Comparison of ENCODE assay signal across 18 mouse cellular contexts in genomic region chr11:102778597-102778996, GRCm38 (mm10). TPM values are rescaled to one million over a fixed set of nuclear protein-coding genes. Genes with fewer than 3 reads are reported as not detected.
A peak's percentile ranks its signal among the peaks of the same experiment; 100 is the strongest.
DNase-seq lines count a peak whose midpoint lies in the region; ATAC-seq and TF ChIP-seq lines count a peak whose summit lies in the region.
"Had no signal": no experiment of that assay in that cellular context is flagged by ENCODE, and none has a peak within 500 bp of the region (broad histone marks: within the 10 kb centered on the region; RNA-seq: fewer than 3 reads in every experiment).

No protein-coding gene starts in this region.

- ATAC-seq in heart, embryonic 14.5 days (ENCODE audit: insufficient number of reproducible peaks, insufficient read depth, low FRiP score, low read depth), result no peak
- ATAC-seq in limb, embryonic 14.5 days (ENCODE audit: low FRiP score, low read depth), result no peak
- ATAC-seq: hindbrain, postnatal 0 days had no signal

- H3K9me3 ChIP-seq in heart, embryonic 14.5 days (ENCODE audit: control insufficient read depth, low read length), result no peaks in the 10 kb centered on the region
- H3K9me3 ChIP-seq in limb, embryonic 14.5 days (ENCODE audit: control insufficient read depth, low read length), result no peaks in the 10 kb centered on the region
- H3K9me3 ChIP-seq: lung, embryonic 15.5 days had no signal

- no peak for TF ChIP-seq POLR2A in limb, embryonic 14.5 days (IDR thresholded peaks at IDR 0.05; ENCODE audit: borderline replicate concordance, extremely low read depth, insufficient read depth, insufficient read length)

- TF ChIP-seq CTCF in left cerebral cortex, adult 2 months (IDR thresholded peaks at IDR 0.05), result no peak

- H3K27me3 ChIP-seq in heart, embryonic 14.5 days (ENCODE audit: control insufficient read depth, insufficient read depth, low read length), result no peaks in the 10 kb centered on the region
- H3K27me3 ChIP-seq in limb, embryonic 14.5 days (ENCODE audit: control insufficient read depth, insufficient read depth, low read length), result no peaks in the 10 kb centered on the region
- H3K27me3 ChIP-seq: lung, embryonic 15.5 days had no signal

- peaks cover 8% of the 10 kb centered on the region; the same call in 1 of the 2 replicates for H3K36me3 ChIP-seq in heart, embryonic 14.5 days (ENCODE audit: control insufficient read depth, insufficient read depth, low read length)
- peaks cover 7% of the 10 kb centered on the region; the same call in 1 of the 2 replicates for H3K36me3 ChIP-seq in limb, embryonic 14.5 days (ENCODE audit: control insufficient read depth, insufficient read depth, low read length)
- H3K36me3 ChIP-seq: lung, embryonic 15.5 days had no signal

- DNase-seq in cerebellum, postnatal 25 days, result peak; percentile 29 to 39
- no peak for DNase-seq in cerebellum, adult 8-10 months
- DNase-seq in heart, adult 9 months (ENCODE audit: low spot score in 2 of 2), result no peak
- DNase-seq in left cerebral cortex, adult 2 months (ENCODE audit: extremely low spot score in 1 of 2, low spot score in 2 of 2), result no peak
- DNase-seq in left cerebral cortex, postnatal 4 days, result no peak
- DNase-seq in limb, embryonic 14.5 days (ENCODE audit: low spot score), result no peak
- DNase-seq in MN1 (ENCODE audit: low spot score), result no peak
- DNase-seq: adrenal gland, adult 8-10 months; layer of hippocampus, postnatal 36 days; right cerebral cortex, adult 18-20 months; spleen, adult 18-20 months; thymus, postnatal 36 days had no signal

- no peak overlapping the region for H3K4me2 ChIP-seq in heart, embryonic 14.5 days (ENCODE audit: low read length)
- no peak overlapping the region for H3K4me2 ChIP-seq in limb, embryonic 14.5 days (replicated peaks; ENCODE audit: low read depth, low read length, severe bottlenecking)

- WGBS in heart, embryonic 14.5 days, result 54% methylated on average over 5 of the region's 5 CpGs
- WGBS in limb, embryonic 14.5 days, result 43% methylated on average over 5 of the region's 5 CpGs

- 0 out of 2 replicates have a peak overlapping the region, but pooled peaks have one; percentile 72 for H3K9ac ChIP-seq in heart, embryonic 14.5 days (ENCODE audit: low read length)
- H3K9ac ChIP-seq in limb, embryonic 14.5 days (ENCODE audit: low read depth, low read length, severe bottlenecking), result peak overlapping the region; percentile 52

- H3K4me3 ChIP-seq in heart, embryonic 14.5 days (ENCODE audit: control insufficient read depth in 1 of 2, insufficient read depth in 1 of 2, low read depth in 1 of 2, low read length in 2 of 2), result no peak overlapping the region
- no peak overlapping the region for H3K4me3 ChIP-seq in left cerebral cortex, adult 2 months
- H3K4me3 ChIP-seq in limb, embryonic 14.5 days (replicated peaks; ENCODE audit: low read length), result no peak overlapping the region
- H3K4me3 ChIP-seq: erythroblast, embryonic 14.5 days had no signal

- 0 out of 4 replicates have a peak overlapping the region, but pooled peaks of 1 of the 2 experiments have one; percentile 0 for H3K27ac ChIP-seq in heart, embryonic 14.5 days (replicated peaks in 1 of 2; ENCODE audit: control insufficient read depth in 1 of 2, insufficient read depth in 1 of 2, low read depth in 2 of 2, low read length in 2 of 2)
- H3K27ac ChIP-seq in left cerebral cortex, adult 2 months, result peak overlapping the region; percentile 3; the same call in 1 of the 2 replicates
- peak overlapping the region; percentile 48; the same call in 1 of the 2 replicates for H3K27ac ChIP-seq in limb, embryonic 14.5 days (replicated peaks; ENCODE audit: low read depth, low read length)
- H3K27ac ChIP-seq: kidney, postnatal 0 days; lung, embryonic 15.5 days had no signal

- H3K4me1 ChIP-seq in heart, embryonic 14.5 days (ENCODE audit: control insufficient read depth in 2 of 2, insufficient read depth in 2 of 2, low read length in 2 of 2), result peaks cover 48 to 54% of the 10 kb centered on the region in 2 experiments
- H3K4me1 ChIP-seq in limb, embryonic 14.5 days (ENCODE audit: control insufficient read depth, insufficient read depth, low read length), result peaks cover 19% of the 10 kb centered on the region

- intact Hi-C loops in left cerebral cortex, adult 2 months (cut with DNase I), result loop anchor here (5.0 kb wide), 1 partner anchor 39 kb away; the partner anchor contains the start of gene Gjc1
- intact Hi-C loops in left cerebral cortex, postnatal 4 days (cut with DNase I), result loop anchor here (5.0 kb wide), 1 partner anchor 39 kb away; the partner anchor contains the start of gene Gjc1

RNA-seq across cellular contexts. Expression of gene Adam11, which starts 17.4 kb away (rescaled TPM):
- polyA plus RNA-seq in heart, embryonic 14.5 days (2014; fragmentation: Nextera tagmentation; extraction: Ambion mirVana), result 5.9 and 7.3 TPM in 2 replicates
- 100 to 1,000 TPM; 128 to 140 TPM for total RNA-seq in left cerebral cortex, adult 2 months (2021)
- total RNA-seq in left cerebral cortex, postnatal 4 days (2021), result 100 to 1,000 TPM; 103 to 110 TPM
- 21.0 and 23.8 TPM in 2 replicates for polyA plus RNA-seq in limb, embryonic 14.5 days (2012; rRNA removed)
- 5.6 and 8.3 TPM in 2 replicates for polyA plus RNA-seq in limb, embryonic 14.5 days (2014; fragmentation: Nextera tagmentation; extraction: Ambion mirVana)

RNA-seq across cellular contexts. Expression of gene Gjc1, which starts 40.9 kb away (rescaled TPM):
- polyA plus RNA-seq in heart, embryonic 14.5 days (2014; fragmentation: Nextera tagmentation; extraction: Ambion mirVana), result 53.8 and 54.9 TPM in 2 replicates
- total RNA-seq in left cerebral cortex, adult 2 months (2021), result 1 to 10 TPM; 6.1 to 6.6 TPM
- total RNA-seq in left cerebral cortex, postnatal 4 days (2021), result 10 to 100 TPM; 46.7 to 60.2 TPM
- polyA plus RNA-seq in limb, embryonic 14.5 days (2012; rRNA removed), result 76.6 and 80.0 TPM in 2 replicates
- polyA plus RNA-seq in limb, embryonic 14.5 days (2014; fragmentation: Nextera tagmentation; extraction: Ambion mirVana), result 59.6 and 67.5 TPM in 2 replicates
- polyA plus RNA-seq: erythroblast, embryonic 14.5 days had no signal

RNA-seq across cellular contexts. Expression of gene Higd1b, which starts 57.1 kb away (rescaled TPM):
- 0.61 and 0.67 TPM in 2 replicates for polyA plus RNA-seq in heart, embryonic 14.5 days (2014; fragmentation: Nextera tagmentation; extraction: Ambion mirVana)
- 1 to 10 TPM; 6.1 to 8.1 TPM for total RNA-seq in left cerebral cortex, adult 2 months (2021)
- total RNA-seq in left cerebral cortex, postnatal 4 days (2021), result 1 to 10 TPM; 3.8 to 6.7 TPM
- not detected in 2 replicates for polyA plus RNA-seq in limb, embryonic 14.5 days (2012; rRNA removed)
- 0.43 and 0.48 TPM in 2 replicates for polyA plus RNA-seq in limb, embryonic 14.5 days (2014; fragmentation: Nextera tagmentation; extraction: Ambion mirVana)
- total RNA-seq: liver, adult 2 months had no signal
- polyA plus RNA-seq: erythroblast, embryonic 14.5 days; liver, adult 2 months had no signal

Comparison
In these comparisons a context has a peak if more than half of its experiments do, and no peak if none do; other contexts are left out.
1. DNase-seq: peak in cerebellum, postnatal 25 days (2 of 2); none in cerebellum, adult 8-10 months (single experiment), heart, adult 9 months (0 of 2), left cerebral cortex, adult 2 months (0 of 2), left cerebral cortex, postnatal 4 days (single experiment), limb, embryonic 14.5 days (single experiment) and MN1 (single experiment).
2. RNA of gene Gjc1, which starts 40.9 kb away (total RNA-seq): 46.7 to 60.2 TPM in left cerebral cortex, postnatal 4 days; 6.1 to 6.6 TPM in left cerebral cortex, adult 2 months; every median in the first group is over 4 times any median in the second.